Mouse (Mus musculus) heart, postnatal 0 days (tissue): ENCODE measurements around the gene Nkx1-2.

Source experiments
- CTCF ChIP-seq: IDR thresholded peaks from 2 replicates; pipeline ENCODE4 v1.5.1; 2016; ENCODE audit warnings: antibody characterized with exemption, control low read depth, low read depth
- EP300 ChIP-seq: IDR thresholded peaks from 2 replicates; pipeline ENCODE4 v1.6.1; 2016; ENCODE audit warnings: antibody characterized with exemption, low read depth

DNA sequence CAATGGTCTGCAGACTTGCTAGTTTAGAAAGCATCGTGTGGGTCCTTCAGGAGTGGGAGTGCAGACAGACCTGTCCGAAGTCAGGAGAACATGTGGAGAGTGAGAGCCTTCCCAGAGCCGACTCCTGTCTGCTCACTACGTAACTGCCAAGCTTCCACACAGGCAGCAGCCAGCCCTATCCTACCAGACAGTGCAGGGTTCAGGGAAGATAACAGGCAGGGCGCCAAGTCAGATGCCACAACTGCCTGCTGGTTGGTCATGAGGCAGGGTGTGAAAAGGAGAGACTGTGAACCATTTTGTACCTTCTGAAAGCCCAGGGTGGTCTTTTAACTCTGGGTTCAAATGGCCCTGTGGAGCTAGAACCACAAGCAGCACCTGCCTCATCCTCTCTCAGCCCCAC, 29.4 kb downstream of the Nkx1-2 start:
- TF ChIP-seq CTCF (no peak), EP300 (no peak)
